Mouse (Mus musculus) CH12.LX (cell line): ENCODE data around the gene Sp7.

Experiments used
- CTCF ChIP-seq, 2 experiments: IDR thresholded peaks in 1 of 2; conservative IDR thresholded peaks in 1 of 2; 2 replicates each; pipeline ENCODE4 v1.5.1; 2011 to 2012; ENCODE audit warnings: low read depth in 2 of 2, low read length in 2 of 2, improper control_type of control experiment in 1 of 2, inconsistent platforms in 1 of 2, mild to moderate bottlenecking in 1 of 2, moderate library complexity in 1 of 2
- EP300 ChIP-seq: IDR thresholded peaks from 2 replicates; pipeline ENCODE4 v1.6.1; 2011; ENCODE audit warnings: low read length, improper control_type of control experiment
- MAFK ChIP-seq: IDR thresholded peaks from 2 replicates; pipeline ENCODE4 v1.6.1; 2011; ENCODE audit warnings: low read length, improper control_type of control experiment; ENCODE audit not compliant: insufficient replicate concordance
- MAX ChIP-seq: IDR thresholded peaks from 2 replicates; pipeline ENCODE4 v1.6.1; 2011; ENCODE audit warnings: low read length, improper control_type of control experiment
- MEF2A ChIP-seq: IDR thresholded peaks from 2 replicates; pipeline ENCODE4 v1.6.1; 2014; ENCODE audit warnings: low read depth, mild to moderate bottlenecking, inconsistent platforms, low read length, improper control_type of control experiment, borderline replicate concordance
- POLR2A ChIP-seq: IDR thresholded peaks from 2 replicates; pipeline ENCODE4 v1.6.1; 2011; ENCODE audit warnings: low read depth, mild to moderate bottlenecking, improper control_type of control experiment, low read length
- POLR2AphosphoS2 ChIP-seq: IDR thresholded peaks from 2 replicates; pipeline ENCODE4 v1.6.1; 2011; ENCODE audit warnings: low read depth, low read length, improper control_type of control experiment
- RAD21 ChIP-seq: IDR thresholded peaks from 2 replicates; pipeline ENCODE4 v1.6.1; 2011; ENCODE audit warnings: low read depth, mild to moderate bottlenecking, low read length, improper control_type of control experiment, moderate library complexity
- SMC3 ChIP-seq: IDR thresholded peaks from 2 replicates; pipeline ENCODE4 v1.6.1; 2011; ENCODE audit warnings: low read depth, low read length, improper control_type of control experiment
- TCF12 ChIP-seq: IDR thresholded peaks from 2 replicates; pipeline ENCODE4 v1.6.1; 2014; ENCODE audit warnings: low read depth, mild to moderate bottlenecking, inconsistent platforms, low read length, improper control_type of control experiment
- USF1 ChIP-seq: IDR thresholded peaks from 2 replicates; pipeline ENCODE4 v1.6.1; 2014; ENCODE audit warnings: low read depth, mild to moderate bottlenecking, inconsistent platforms, low read length, improper control_type of control experiment
- USF2 ChIP-seq: conservative IDR thresholded peaks from 2 replicates; pipeline ENCODE4 v1.6.1; 2011; ENCODE audit warnings: low read depth, low read length, improper control_type of control experiment
- ZC3H11A ChIP-seq: IDR thresholded peaks from 2 replicates; pipeline ENCODE4 v1.6.1; 2012; ENCODE audit warnings: low read depth, mild to moderate bottlenecking, inconsistent platforms, low read length, improper control_type of control experiment

DNA sequence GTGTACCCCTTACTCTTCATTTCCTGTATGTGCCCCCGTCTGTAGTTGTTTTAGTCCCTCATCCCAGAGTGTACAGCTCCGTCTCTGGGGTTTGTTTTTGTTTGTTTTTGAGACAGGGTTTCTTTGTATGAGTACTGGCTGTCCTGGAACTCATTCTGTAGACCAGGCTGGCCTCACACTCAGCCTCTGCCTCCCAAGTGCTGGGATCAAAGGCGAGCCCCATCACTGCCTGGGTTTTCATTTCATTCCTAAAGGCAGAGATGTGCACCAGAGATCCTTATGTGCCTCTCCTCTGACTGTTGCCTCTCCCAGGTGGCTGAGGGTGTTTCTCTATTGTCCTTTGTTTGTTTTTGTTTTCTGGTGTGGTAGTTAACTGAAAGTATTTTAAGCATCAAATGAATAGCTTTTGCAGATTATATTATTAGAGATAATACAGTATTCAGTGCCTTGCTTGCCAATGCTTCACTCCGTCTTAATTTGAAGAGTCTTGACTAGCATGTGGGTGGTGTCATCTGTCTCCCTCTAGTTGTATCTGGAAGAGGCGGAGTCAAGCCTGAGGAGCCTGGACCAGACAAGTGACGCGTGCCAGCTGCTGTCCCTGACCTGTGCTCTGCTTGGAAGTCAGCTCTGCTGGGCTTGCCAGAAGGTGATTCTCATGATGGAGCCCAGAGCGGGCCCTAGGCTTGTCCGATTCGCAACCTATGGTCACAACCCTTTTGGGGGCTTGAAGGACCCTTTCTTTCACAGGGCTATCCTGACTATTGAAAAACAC, 56.7 kb downstream of the Sp7 start:
- TF ChIP-seq CTCF (conservative IDR thresholded peaks at IDR 0.05 in 1 of 2, IDR thresholded peaks at IDR 0.05 in 1 of 2; ENCODE audit: low read depth in 2 of 2, low read length in 2 of 2), result no peak
- TF ChIP-seq MAX, result no peak
- TF ChIP-seq EP300, result no peak
- no peak for TF ChIP-seq POLR2A
- TF ChIP-seq MAFK, result no peak
- no peak for TF ChIP-seq SMC3
- no peak for TF ChIP-seq USF2
- no peak for TF ChIP-seq MEF2A
- TF ChIP-seq POLR2AphosphoS2, result no peak
- TF ChIP-seq ZC3H11A, result no peak
- TF ChIP-seq USF1, result no peak
- no peak for TF ChIP-seq RAD21
- TF ChIP-seq TCF12, result no peak
